Comparison of ENCODE assay signal across 11 mouse cellular contexts in the genomic region with DNA sequence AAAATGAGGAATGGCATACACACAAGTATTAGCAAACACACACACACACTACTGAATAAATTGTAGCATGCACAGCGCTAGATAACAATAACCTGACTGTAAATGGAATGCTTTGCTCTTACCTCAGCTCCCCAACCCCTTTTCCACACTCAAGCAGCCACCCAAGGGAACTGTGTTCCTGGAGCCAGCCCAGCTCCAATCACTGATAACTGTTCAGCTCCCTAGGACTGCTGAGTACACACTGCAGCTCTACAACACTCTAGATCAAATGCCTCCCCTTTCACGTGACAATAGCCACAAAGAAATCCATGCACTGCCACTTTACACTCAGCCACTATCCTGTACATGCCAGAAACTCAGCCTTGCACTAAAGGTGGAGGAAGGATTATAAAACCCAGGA. TPM values are rescaled to one million over a fixed set of nuclear protein-coding genes. Genes with fewer than 3 reads are reported as not detected.
DNase-seq lines count a peak whose midpoint lies in the region; ATAC-seq and TF ChIP-seq lines count a peak whose summit lies in the region.
"Had no signal": no experiment of that assay in that cellular context is flagged by ENCODE, and none has a peak within 500 bp of the region (broad histone marks: within the 10 kb centered on the region; RNA-seq: fewer than 3 reads in every experiment).

No protein-coding gene starts in this region.

- no peaks in the 10 kb centered on the region for H3K9me3 ChIP-seq in forebrain, embryonic 13.5 days (replicated peaks)
- H3K9me3 ChIP-seq in forebrain, embryonic 11.5 days (ENCODE audit: control insufficient read depth, low read length): no peaks in the 10 kb centered on the region
- H3K9me3 ChIP-seq in kidney, embryonic 16.5 days (ENCODE audit: low read length): no peaks in the 10 kb centered on the region
- H3K9me3 ChIP-seq: limb, embryonic 12.5 days had no signal

- TF ChIP-seq POLR2A in heart, adult 2 months (IDR thresholded peaks at IDR 0.05; ENCODE audit: insufficient read depth, low read depth, low read length): no peak

- WGBS in forebrain, embryonic 13.5 days: 67% methylated on average over 2 of the region's 2 CpGs
- 89% methylated on average over 2 of the region's 2 CpGs for WGBS in forebrain, embryonic 11.5 days
- WGBS in heart, adult 2 months: 7% methylated on average over 2 of the region's 2 CpGs
- WGBS in kidney, embryonic 16.5 days: 82% methylated on average over 2 of the region's 2 CpGs

- no peaks in the 10 kb centered on the region for H3K36me3 ChIP-seq in forebrain, embryonic 13.5 days (ENCODE audit: poor library complexity, severe bottlenecking)
- H3K36me3 ChIP-seq in forebrain, embryonic 11.5 days (ENCODE audit: control insufficient read depth, insufficient read depth, low read length): no peaks in the 10 kb centered on the region
- peaks cover 17% of the 10 kb centered on the region for H3K36me3 ChIP-seq in heart, adult 2 months (ENCODE audit: control insufficient read depth, insufficient read depth, low read length)
- no peaks in the 10 kb centered on the region for H3K36me3 ChIP-seq in kidney, embryonic 16.5 days (ENCODE audit: insufficient read depth, low read length)

- no peak for ATAC-seq in forebrain, embryonic 13.5 days
- ATAC-seq in forebrain, embryonic 11.5 days (replicated peaks; ENCODE audit: low FRiP score): no peak
- ATAC-seq in kidney, embryonic 16.5 days (ENCODE audit: low FRiP score, low TSS enrichment): no peak
- no peak for ATAC-seq in megakaryocyte progenitor cell, adult 5-6 weeks (replicated peaks; ENCODE audit: poor library complexity)
- ATAC-seq: liver, postnatal 0 days had no signal

- H3K4me1 ChIP-seq in forebrain, embryonic 13.5 days: peaks cover 40% of the 10 kb centered on the region
- H3K4me1 ChIP-seq in forebrain, embryonic 11.5 days (replicated peaks; ENCODE audit: control insufficient read depth, insufficient read depth, low read length): 0 out of 2 replicates have a peak, but pooled peaks cover 2% of the 10 kb centered on the region
- peaks cover 17% of the 10 kb centered on the region for H3K4me1 ChIP-seq in heart, adult 2 months (ENCODE audit: control insufficient read depth, insufficient read depth, low read length)
- peaks cover 7% of the 10 kb centered on the region; the same call in 1 of the 2 replicates for H3K4me1 ChIP-seq in kidney, embryonic 16.5 days (ENCODE audit: insufficient read depth, low read length)

- 0 out of 2 replicates have a peak overlapping the region, but pooled peaks have one; percentile 20 for H3K27ac ChIP-seq in forebrain, embryonic 13.5 days
- H3K27ac ChIP-seq in forebrain, embryonic 11.5 days (ENCODE audit: low read depth, low read length): no peak overlapping the region
- H3K27ac ChIP-seq in heart, adult 2 months: no peak overlapping the region
- H3K27ac ChIP-seq in kidney, embryonic 16.5 days (ENCODE audit: low read length): no peak overlapping the region
- H3K27ac ChIP-seq: limb, embryonic 12.5 days had no signal

- intact Hi-C loops in heart, adult 2 months (cut with DNase I): no loop called here
- intact Hi-C loops in heart, postnatal 14 days (cut with DNase I): no loop called here

- no peak overlapping the region for H3K9ac ChIP-seq in forebrain, embryonic 13.5 days
- no peak overlapping the region for H3K9ac ChIP-seq in forebrain, embryonic 11.5 days (ENCODE audit: low read length)
- H3K9ac ChIP-seq in heart, adult 2 months (ENCODE audit: low read depth, low read length): no peak overlapping the region
- H3K9ac ChIP-seq in kidney, embryonic 16.5 days (replicated peaks; ENCODE audit: low read length): no peak overlapping the region
- H3K9ac ChIP-seq: limb, embryonic 12.5 days; liver, postnatal 0 days had no signal

- no peak overlapping the region for H3K4me2 ChIP-seq in forebrain, embryonic 13.5 days
- H3K4me2 ChIP-seq in forebrain, embryonic 11.5 days (ENCODE audit: low read depth, low read length, severe bottlenecking): no peak overlapping the region
- no peak overlapping the region for H3K4me2 ChIP-seq in kidney, embryonic 16.5 days (replicated peaks; ENCODE audit: low read depth, low read length)
- H3K4me2 ChIP-seq: limb, embryonic 12.5 days had no signal

- no peak for DNase-seq in forebrain, embryonic 11.5 days (ENCODE audit: low spot score)
- peak; percentile 48 to 61 for DNase-seq in heart, adult 2 months
- peak; percentile 44 to 64 for DNase-seq in heart, postnatal 14 days
- peak; percentile 63 for DNase-seq in lung, postnatal 25 days (ENCODE audit: low spot score)
- no peak for DNase-seq in layer of hippocampus, adult 9-11 months
- DNase-seq: cerebellum, postnatal 25 days; liver, postnatal 0 days had no signal

- H3K79me2 ChIP-seq in heart, adult 2 months (replicated peaks; ENCODE audit: control insufficient read depth, insufficient read depth, low read length): peaks cover 8% of the 10 kb centered on the region

- TF ChIP-seq CTCF in heart, adult 2 months (IDR thresholded peaks at IDR 0.05): no peak

- H3K4me3 ChIP-seq in forebrain, embryonic 13.5 days: no peak overlapping the region
- H3K4me3 ChIP-seq in forebrain, embryonic 11.5 days (ENCODE audit: low read depth, low read length): no peak overlapping the region
- H3K4me3 ChIP-seq in heart, adult 2 months: no peak overlapping the region
- H3K4me3 ChIP-seq in kidney, embryonic 16.5 days (ENCODE audit: low read length): no peak overlapping the region
- H3K4me3 ChIP-seq: limb, embryonic 12.5 days had no signal

- H3K27me3 ChIP-seq in forebrain, embryonic 13.5 days: no peaks in the 10 kb centered on the region
- no peaks in the 10 kb centered on the region for H3K27me3 ChIP-seq in forebrain, embryonic 11.5 days (ENCODE audit: control insufficient read depth, insufficient read depth, low read length)
- H3K27me3 ChIP-seq in heart, adult 2 months (ENCODE audit: control insufficient read depth, insufficient read depth, low read length): no peaks in the 10 kb centered on the region
- H3K27me3 ChIP-seq in kidney, embryonic 16.5 days (ENCODE audit: insufficient read depth, low read length): no peaks in the 10 kb centered on the region
- H3K27me3 ChIP-seq: limb, embryonic 12.5 days had no signal

- TF ChIP-seq EP300 in heart, adult 2 months (IDR thresholded peaks at IDR 0.05; ENCODE audit: insufficient read depth, low read depth, low read length): no peak

RNA-seq across cellular contexts. Expression of a gene that starts 36.8 kb away (rescaled TPM):
- polyA plus RNA-seq in forebrain, embryonic 13.5 days (2015; fragmentation: Nextera tagmentation; extraction: Ambion mirVana): 21.8 and 24.0 TPM in 2 replicates
- polyA plus RNA-seq in forebrain, embryonic 11.5 days (2014; fragmentation: Nextera tagmentation; extraction: Ambion mirVana): 24.9 and 26.1 TPM in 2 replicates
- total RNA-seq in heart, adult 2 months (2021): 10 to 100 TPM; 32.6 to 32.9 TPM
- polyA plus RNA-seq in heart, adult 2 months (2012; rRNA removed): 9.1 and 14.6 TPM in 2 replicates
- 10 to 100 TPM; 35.3 to 36.2 TPM for total RNA-seq in heart, postnatal 14 days (2021)
- 10.1 and 11.8 TPM in 2 replicates for polyA plus RNA-seq in kidney, embryonic 16.5 days (2015; fragmentation: Nextera tagmentation; extraction: Ambion mirVana)
- 35.2 and 66.9 TPM in 2 replicates for total RNA-seq in megakaryocyte progenitor cell, adult 5-6 weeks (2015)
- total RNA-seq in megakaryocyte progenitor cell, adult 5-6 weeks (2017): 11.9 and 14.1 TPM in 2 replicates

Comparison
In these comparisons a context has a peak if more than half of its experiments do, and no peak if none do; other contexts are left out.
1. DNase-seq: peak in heart, adult 2 months (2 of 2), heart, postnatal 14 days (2 of 2) and lung, postnatal 25 days (single experiment); none in forebrain, embryonic 11.5 days (single experiment) and layer of hippocampus, adult 9-11 months (single experiment).